Mouse (Mus musculus) neural tube, embryonic 14.5 days (tissue): Measurements from ENCODE around the gene Hist1h2ak. TPM values are rescaled to one million over a fixed set of nuclear protein-coding genes. Genes with fewer than 3 reads are reported as not detected.
A peak's percentile ranks its signal among the peaks of the same experiment; 100 is the strongest.
"Not testable (repeated sequence)": the region's sequence is repeated elsewhere in the genome, so short reads cannot be mapped to it uniquely, and the experiment has no call there.

Experiments used
- ATAC-seq: fragments of 200-750 bp; cut with Nextera tagmentation; 2 replicates; pipeline ENCODE4 v1.8.0; 2017; ENCODE audit warnings: low read depth, mild to moderate bottlenecking, moderate TSS enrichment, moderate library complexity
- H3K27ac ChIP-seq: fragments of 300-500 bp; sonication (generic); 2 replicates; pipeline ENCODE4 v1.5.1; 2014; ENCODE audit warnings: low read depth, mild to moderate bottlenecking, control low read depth, low read length, moderate library complexity, mixed read lengths
- H3K27me3 ChIP-seq: fragments of 300-500 bp; sonication (generic); 2 replicates; pipeline ENCODE4 v1.6.1; 2014; ENCODE audit warnings: low read length; ENCODE audit not compliant: control insufficient read depth, insufficient read depth
- H3K36me3 ChIP-seq: fragments of 300-500 bp; sonication (generic); 2 replicates; pipeline ENCODE4 v1.6.1; 2014; ENCODE audit warnings: low read length, mixed read lengths; ENCODE audit not compliant: control insufficient read depth, insufficient read depth
- H3K4me1 ChIP-seq: fragments of 300-500 bp; sonication (generic); 2 replicates; pipeline ENCODE4 v1.6.1; 2014; ENCODE audit warnings: low read length; ENCODE audit not compliant: control insufficient read depth, insufficient read depth
- H3K4me2 ChIP-seq: fragments of 300-500 bp; sonication (generic); 2 replicates; pipeline ENCODE4 v1.6.1; 2014; ENCODE audit warnings: mild to moderate bottlenecking, low read depth, low read length, control low read depth
- H3K4me3 ChIP-seq: fragments of 300-500 bp; sonication (generic); 2 replicates; pipeline ENCODE4 v1.5.1; 2014; ENCODE audit warnings: low read depth, low read length, control low read depth, mixed read lengths
- H3K9ac ChIP-seq: fragments of 300-500 bp; sonication (generic); replicated peaks from 2 replicates; pipeline ENCODE4 v1.6.1; 2014; ENCODE audit warnings: low read depth, mild to moderate bottlenecking, control low read depth, low read length, mixed read lengths
- H3K9me3 ChIP-seq: fragments of 300-500 bp; sonication (generic); 2 replicates; pipeline ENCODE4 v1.6.1; 2016; ENCODE audit warnings: low read length; ENCODE audit not compliant: control insufficient read depth
- WGBS: fragments of 180-500 bp; shearing (Covaris S2); extraction: QIAGEN DNeasy Blood & Tissue Kit; methylation state at CpG from one replicate; pipeline ENCODE4 v1.1.7; 2014; 5-methylcytosine and 5-hydroxymethylcytosine counted together
- polyA plus RNA-seq: library from polyadenylated mRNA; unstranded; fragments of >200 nt; fragmentation: Nextera tagmentation; extraction: Ambion mirVana; gene quantifications from 2 replicates; pipeline ENCODE4 v1.2.1, GENCODE M21; 2014

Gene Hist1h2ak
- polyA plus RNA-seq, 1 experiment from 2014 or later = 1.4 TPM

GRCm38 (mm10) chr13:21778814-21779766 is 25.5 kb upstream of the Hist1h2ak start:
- peak overlapping the region; percentile 37 for H3K4me3 ChIP-seq
- peak; percentile 95 for ATAC-seq
- H3K4me2 ChIP-seq = peak overlapping the region; percentile 70
- WGBS = 4% methylated on average over 33 of the region's 33 CpGs
- H3K4me1 ChIP-seq = peaks cover 19% of the 10 kb centered on the region
- peak overlapping the region; percentile 49; the same call in 1 of the 2 replicates for H3K27ac ChIP-seq
- H3K27me3 ChIP-seq = no peaks in the 10 kb centered on the region
- no peaks in the 10 kb centered on the region for H3K36me3 ChIP-seq
- no peaks in the 10 kb centered on the region for H3K9me3 ChIP-seq
- H3K9ac ChIP-seq = peak overlapping the region; percentile 41

GRCm38 (mm10) chr13:21755707-21756106 is 2.1 kb upstream of the Hist1h2ak start:
- H3K9me3 ChIP-seq = no peaks in the 10 kb centered on the region
- no peaks in the 10 kb centered on the region for H3K27me3 ChIP-seq
- no peak overlapping the region for H3K4me3 ChIP-seq
- ATAC-seq = no peak
- no peak overlapping the region for H3K4me2 ChIP-seq
- no peaks in the 10 kb centered on the region for H3K36me3 ChIP-seq
- WGBS = 73% methylated on average over 1 of the region's 1 CpGs
- H3K9ac ChIP-seq = no peak overlapping the region
- peaks cover 13% of the 10 kb centered on the region for H3K4me1 ChIP-seq
- no peak overlapping the region for H3K27ac ChIP-seq

- ATAC-seq = peak; percentile 2; the same call in 1 of the 2 replicates
- peak overlapping the region; percentile 16; the same call in 1 of the 2 replicates for H3K27ac ChIP-seq
- H3K4me2 ChIP-seq = peak overlapping the region; percentile 71
- not testable (repeated sequence) for H3K36me3 ChIP-seq, H3K9me3 ChIP-seq, H3K27me3 ChIP-seq
- 2% methylated on average over 18 of the region's 26 CpGs for WGBS
- peak overlapping the region; percentile 38 for H3K4me3 ChIP-seq
- 0 out of 2 replicates have a peak overlapping the region, but pooled peaks have one; percentile 21 for H3K9ac ChIP-seq
- H3K4me1 ChIP-seq = peaks cover 18% of the 10 kb centered on the region
These were observed 821 bp upstream of the Hist1h2ak start for GRCm38 (mm10) chr13:21754294-21755001.

- 2% methylated on average over 10 of the region's 10 CpGs for WGBS
- Histone ChIP-seq H3K36me3 (no peaks in the 10 kb centered on the region), H3K4me3 (peak overlapping the region; percentile 38), H3K27ac (peak overlapping the region; percentile 85), H3K9ac (peak overlapping the region; percentile 48), H3K4me2 (peak overlapping the region; percentile 71), H3K27me3 (no peaks in the 10 kb centered on the region), H3K9me3 (no peaks in the 10 kb centered on the region), H3K4me1 (peaks cover 28% of the 10 kb centered on the region)
- ATAC-seq = no peak
These were observed 540 bp downstream of the Hist1h2ak start for GRCm38 (mm10) chr13:21753051-21753523.

GRCm38 (mm10) chr13:21752356-21752755 is 1.3 kb downstream of the Hist1h2ak start:
- Histone ChIP-seq H3K27ac (no peak overlapping the region), H3K27me3 (no peaks in the 10 kb centered on the region), H3K4me1 (peaks cover 30% of the 10 kb centered on the region), H3K4me2 (0 out of 2 replicates have a peak overlapping the region, but pooled peaks have one; percentile 71), H3K4me3 (no peak overlapping the region), H3K9ac (no peak overlapping the region), H3K9me3 (no peaks in the 10 kb centered on the region), H3K36me3 (no peaks in the 10 kb centered on the region)
- 49% methylated on average over 3 of the region's 3 CpGs for WGBS
- ATAC-seq = no peak

GRCm38 (mm10) chr13:21751827-21752226 is 1.8 kb downstream of the Hist1h2ak start:
- no peaks in the 10 kb centered on the region for H3K27me3 ChIP-seq
- no peak overlapping the region for H3K9ac ChIP-seq
- peaks cover 33% of the 10 kb centered on the region for H3K4me1 ChIP-seq
- no peaks in the 10 kb centered on the region for H3K9me3 ChIP-seq
- no peaks in the 10 kb centered on the region for H3K36me3 ChIP-seq
- H3K4me3 ChIP-seq = no peak overlapping the region
- no peak overlapping the region for H3K27ac ChIP-seq
- no peak for ATAC-seq
- 77% methylated on average over 3 of the region's 3 CpGs for WGBS
- H3K4me2 ChIP-seq = no peak overlapping the region

- ATAC-seq = no peak
- H3K9me3 ChIP-seq = no peaks in the 10 kb centered on the region
These were observed 2.2 kb downstream of the Hist1h2ak start for GRCm38 (mm10) chr13:21751417-21751816.

GRCm38 (mm10) chr13:21750159-21751017 is 3.2 kb downstream of the Hist1h2ak start, which contains the start of gene Hist1h4k:
Hist1h4k (minus strand) TSS chr13:21750505.
- Histone ChIP-seq H3K27ac (peak within 1 kb of the TSS; percentile 80), H3K4me1 (peaks cover 33% of the 10 kb centered on the region), H3K4me2 (peak within 1 kb of the TSS; percentile 91), H3K4me3 (peak within 1 kb of the TSS; percentile 54), H3K9ac (peak within 1 kb of the TSS; percentile 39)
- H3K27me3 ChIP-seq, H3K9me3 ChIP-seq, H3K36me3 ChIP-seq: not testable (repeated sequence)
- under 1% methylated on average over 42 of the region's 56 CpGs for WGBS
- peak; percentile 88 for ATAC-seq

More at GRCm38 (mm10) chr13:21751417-21751816, 2.2 kb downstream of the Hist1h2ak start:
- H3K27me3 ChIP-seq = no peaks in the 10 kb centered on the region
- no peak overlapping the region for H3K27ac ChIP-seq
- no peak overlapping the region for H3K4me3 ChIP-seq
- H3K36me3 ChIP-seq = no peaks in the 10 kb centered on the region
- H3K4me2 ChIP-seq = no peak overlapping the region
- no peak overlapping the region for H3K9ac ChIP-seq
- peaks cover 33% of the 10 kb centered on the region for H3K4me1 ChIP-seq
